Mouse (Mus musculus) thymus, adult 2 months (tissue): Measurements from ENCODE around the gene Zfp143.

Source experiments
- CTCF ChIP-seq: fragments of 200-500 bp; IDR thresholded peaks from 2 replicates; pipeline ENCODE4 v1.5.1; 2012; ENCODE audit warnings: mild to moderate bottlenecking, control low read depth, low read length, moderate library complexity, borderline replicate concordance; ENCODE audit not compliant: control insufficient read depth, poor library complexity, insufficient read depth; ENCODE audit errors: extremely low read depth
- POLR2A ChIP-seq: fragments of 200-500 bp; IDR thresholded peaks from 2 replicates; pipeline ENCODE4 v1.6.1; 2012; ENCODE audit warnings: mild to moderate bottlenecking, low read length, control low read depth, moderate library complexity; ENCODE audit not compliant: control insufficient read depth, poor library complexity, insufficient read depth; ENCODE audit errors: extremely low read depth

GRCm38 (mm10) chr7:110026594-110026993 is 34.4 kb upstream of the Zfp143 start:
- no peak for TF ChIP-seq CTCF
- no peak for TF ChIP-seq POLR2A
